Mouse (Mus musculus): ENCODE measurements around the gene Ifitm6.
"Not testable (repeated sequence)": the region's sequence is repeated elsewhere in the genome, so short reads cannot be mapped to it uniquely, and the experiment has no call there.

Gene Ifitm6

GRCm38 (mm10) chr7:141017824-141018223 lies at the start of gene Ifitm6:
Gene Ifitm6 (minus strand): TSS chr7:141017924.
- not testable (repeated sequence) for DNase-seq (ENCODE audit: extremely low spot score, low read depth, low spot score)

DNA sequence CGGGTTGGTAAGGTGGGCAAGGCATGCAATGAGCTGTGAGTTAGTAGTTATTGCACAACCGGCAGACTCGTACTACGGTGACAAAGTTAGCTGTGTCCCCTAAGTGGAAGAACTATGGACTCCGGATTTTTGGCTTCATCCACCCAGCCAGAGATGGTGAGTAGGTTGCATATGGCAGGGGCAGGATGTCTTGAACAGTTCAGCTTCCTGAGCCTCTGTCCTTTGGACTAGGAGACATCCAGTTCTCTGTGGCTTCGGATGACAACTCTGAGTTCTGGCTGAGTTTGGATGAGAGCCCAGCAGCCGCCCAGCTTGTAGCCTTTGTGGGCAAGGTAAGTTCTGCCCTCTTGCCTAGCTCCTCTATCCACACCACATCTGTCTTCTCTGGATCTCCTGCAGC lies 46.9 kb upstream of the Ifitm6 start:
- no peak for DNase-seq (ENCODE audit: extremely low spot score, low read depth, low spot score)

- no peak for DNase-seq (ENCODE audit: extremely low spot score, low read depth, low spot score)
Observed at GRCm38 (mm10) chr7:141064175-141064574, 46.5 kb upstream of the Ifitm6 start.

GRCm38 (mm10) chr7:141063353-141063752 lies 45.6 kb upstream of the Ifitm6 start:
- DNase-seq (ENCODE audit: extremely low spot score, low read depth, low spot score), result no peak

DNA sequence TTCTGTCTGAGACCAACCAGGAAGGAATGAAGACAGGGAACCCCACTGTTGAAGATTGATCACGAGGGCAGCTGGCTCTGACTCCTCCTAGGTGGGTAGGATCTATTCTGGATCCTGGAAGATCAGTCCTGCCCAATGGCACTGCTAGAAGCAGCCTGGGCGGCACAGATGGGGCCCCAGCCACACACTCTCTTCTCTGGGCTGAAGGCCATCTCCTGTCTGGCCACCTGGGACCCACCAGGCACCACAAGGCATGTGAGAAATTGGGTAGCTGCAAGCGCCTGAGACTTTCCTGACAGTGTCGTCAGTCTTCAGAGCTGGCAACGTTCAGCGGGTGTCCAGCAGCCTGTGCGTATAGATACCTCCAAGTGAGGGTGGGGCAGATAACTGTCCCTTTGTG lies 44.8 kb upstream of the Ifitm6 start:
- DNase-seq (ENCODE audit: extremely low spot score, low read depth, low spot score), result no peak

GRCm38 (mm10) chr7:141061269-141061692 lies 43.6 kb upstream of the Ifitm6 start:
- DNase-seq (ENCODE audit: extremely low spot score, low read depth, low spot score), result no peak

DNA sequence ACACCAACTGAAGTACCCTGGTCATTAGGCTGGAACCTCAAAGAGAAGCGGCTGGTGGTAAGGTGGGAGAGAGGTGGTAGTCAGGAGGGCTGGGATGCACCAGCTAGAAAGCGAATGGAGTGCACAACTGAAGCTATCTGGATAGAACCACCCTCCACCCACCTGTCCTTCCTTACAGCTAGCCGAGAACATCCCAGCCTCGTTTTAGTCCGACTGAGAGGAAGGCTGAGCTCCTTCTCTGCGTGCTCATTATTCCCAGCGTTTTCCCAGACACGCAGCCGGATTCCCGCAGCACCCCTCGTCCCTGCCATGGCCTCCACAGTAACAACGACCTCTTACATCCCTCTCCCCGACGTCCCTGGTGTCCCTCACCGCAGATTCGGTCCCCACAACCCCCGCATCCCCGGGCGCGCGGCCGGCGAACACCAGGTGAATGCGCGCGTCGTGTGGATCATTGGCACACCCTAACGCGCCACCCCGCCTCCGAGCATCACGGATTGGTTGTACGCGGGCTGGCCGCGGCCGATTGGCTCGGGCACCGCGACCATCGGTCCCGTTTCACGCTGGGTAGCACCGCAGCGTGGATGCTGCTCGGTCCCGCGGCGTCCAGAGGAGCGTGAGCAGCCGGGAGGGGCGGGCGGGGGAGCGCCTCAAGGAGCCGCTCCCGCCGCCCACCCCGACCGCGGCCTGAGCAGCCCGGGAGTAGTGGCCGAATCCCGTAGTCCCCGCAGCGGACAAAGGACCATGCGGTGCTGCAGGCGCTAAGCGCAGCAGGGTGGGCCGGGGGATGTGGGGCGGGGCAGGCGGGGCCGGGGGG lies 42.9 kb upstream of the Ifitm6 start, which contains the start of gene B4galnt4:
Gene B4galnt4 (plus strand): TSS at position 679 of the 817 bp plus-strand sequence.
- no peak for DNase-seq (ENCODE audit: extremely low spot score, low read depth, low spot score)

GRCm38 (mm10) chr7:141059929-141060328 lies 42.2 kb upstream of the Ifitm6 start:
- DNase-seq (ENCODE audit: extremely low spot score, low read depth, low spot score), result no peak

DNA sequence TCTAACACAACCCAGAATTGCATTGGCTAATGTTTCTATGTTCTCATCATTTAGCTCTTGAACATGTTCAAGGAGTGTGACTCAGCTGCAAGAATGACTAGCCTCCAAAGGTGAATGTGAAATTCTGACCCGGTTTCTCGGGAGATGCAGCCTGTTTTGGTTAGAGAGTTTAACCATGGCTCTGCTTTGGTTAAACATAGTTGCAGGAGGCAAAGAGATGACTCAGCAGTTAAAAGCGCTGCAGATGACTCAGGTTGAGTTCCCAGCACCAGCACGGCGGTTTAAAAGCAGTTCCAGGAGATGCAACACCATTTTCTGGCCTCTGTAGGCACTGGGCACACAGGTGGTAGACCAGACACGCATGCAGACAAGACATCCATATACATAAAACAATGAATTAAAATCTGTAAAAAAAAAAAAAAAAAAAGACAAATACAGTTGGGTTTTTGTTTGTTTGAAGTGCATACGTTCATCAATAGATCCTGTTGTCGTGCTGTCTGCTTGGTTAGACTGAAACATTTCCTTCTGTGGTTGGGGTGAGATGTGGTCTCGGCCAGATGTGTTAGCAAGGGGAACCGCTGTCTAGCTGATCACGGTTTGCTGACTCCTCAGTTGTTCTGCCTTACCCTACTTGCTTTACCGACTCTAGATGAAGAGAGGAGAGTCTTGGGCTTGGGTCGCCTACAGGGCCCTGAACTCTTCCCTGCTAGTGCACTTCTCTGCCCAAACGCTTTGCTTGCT lies 41.0 kb upstream of the Ifitm6 start:
- DNase-seq (ENCODE audit: extremely low spot score, low read depth, low spot score), result no peak

DNA sequence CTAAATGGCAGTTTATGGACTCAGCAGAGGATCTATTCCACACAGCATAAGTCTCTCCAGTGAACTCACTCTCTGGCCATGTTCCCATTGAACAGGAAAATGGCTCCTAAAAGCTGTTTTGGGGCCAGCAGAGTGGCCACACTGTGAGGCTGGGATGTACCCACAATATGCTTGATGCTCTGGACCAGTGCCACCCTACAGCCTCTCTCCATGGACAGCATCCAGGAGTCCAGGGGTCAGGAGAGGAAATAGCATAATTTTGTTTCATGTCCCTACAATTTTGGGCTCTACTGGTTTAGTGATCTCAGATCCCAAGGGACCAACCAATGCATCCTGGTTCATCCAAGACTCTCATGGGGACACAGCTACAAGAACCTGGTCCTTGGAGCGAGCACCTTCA lies 39.8 kb upstream of the Ifitm6 start:
- DNase-seq (ENCODE audit: extremely low spot score, low read depth, low spot score), result no peak

DNA sequence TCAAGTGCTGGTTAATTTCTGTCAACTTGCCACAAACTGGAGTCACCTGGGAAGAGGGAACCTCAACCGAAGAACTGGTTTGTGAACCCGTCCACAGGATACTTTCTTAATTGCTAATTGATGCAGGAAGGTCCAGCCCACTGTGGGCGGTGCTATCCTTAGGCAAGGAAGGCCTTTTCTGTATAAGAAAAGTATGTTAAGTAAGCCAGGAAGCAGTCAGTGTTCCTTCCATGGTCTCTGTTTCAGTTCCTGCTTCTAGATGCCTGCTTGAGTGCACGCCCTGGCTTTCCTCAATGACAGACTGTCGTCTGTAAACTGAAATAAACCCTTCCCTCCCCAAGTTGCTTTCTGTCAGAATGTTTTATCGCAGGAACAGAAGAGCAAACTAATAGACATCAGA lies 39.3 kb upstream of the Ifitm6 start:
- DNase-seq (ENCODE audit: extremely low spot score, low read depth, low spot score), result no peak

DNA sequence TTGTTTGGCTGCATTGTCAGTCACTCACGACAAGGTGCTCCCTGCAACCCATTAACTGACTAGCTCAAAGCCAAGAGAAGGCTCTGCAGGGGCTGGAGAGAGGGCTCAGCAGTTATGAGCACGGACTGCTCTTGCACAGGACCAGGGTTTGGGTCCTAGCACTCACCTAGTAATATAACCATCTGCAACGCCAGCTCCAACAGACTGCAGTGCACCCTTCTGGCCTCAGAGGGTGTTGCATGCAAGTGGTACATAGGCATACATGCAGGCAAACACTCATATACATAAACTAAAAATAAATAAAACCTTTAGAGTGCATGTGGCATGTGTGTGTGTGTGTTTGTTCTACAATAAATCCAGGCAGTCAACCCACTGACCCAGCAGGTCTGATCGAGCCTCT lies 38.1 kb upstream of the Ifitm6 start:
- no peak for DNase-seq (ENCODE audit: extremely low spot score, low read depth, low spot score)

- DNase-seq (ENCODE audit: extremely low spot score, low read depth, low spot score), result no peak
Observed at GRCm38 (mm10) chr7:141052421-141052820, 34.7 kb upstream of the Ifitm6 start.

DNA sequence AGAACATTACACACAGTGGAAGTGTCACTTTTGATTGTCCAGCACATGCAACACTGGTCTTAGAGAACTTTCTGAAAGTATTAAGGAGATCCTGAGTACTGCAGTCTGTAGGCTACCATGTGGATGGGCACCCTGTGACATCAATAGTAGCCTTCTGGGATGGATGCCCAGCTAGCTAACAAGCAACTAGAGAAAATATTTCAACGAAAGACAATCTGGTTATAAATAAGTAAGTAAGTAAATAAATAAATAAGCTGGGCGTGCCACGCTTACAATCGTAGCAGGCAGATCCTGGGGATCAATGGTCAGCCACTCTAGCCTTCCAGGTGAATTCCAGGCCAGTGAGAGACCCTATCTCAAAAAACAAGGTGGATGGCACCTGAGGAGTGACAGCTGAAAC lies 34.3 kb upstream of the Ifitm6 start:
- no peak for DNase-seq (ENCODE audit: extremely low spot score, low read depth, low spot score)

GRCm38 (mm10) chr7:141051060-141051685 lies 33.4 kb upstream of the Ifitm6 start:
- no peak for DNase-seq (ENCODE audit: extremely low spot score, low read depth, low spot score)

- DNase-seq (ENCODE audit: extremely low spot score, low read depth, low spot score), result no peak
Observed at GRCm38 (mm10) chr7:141049326-141049725, 31.6 kb upstream of the Ifitm6 start.

DNA sequence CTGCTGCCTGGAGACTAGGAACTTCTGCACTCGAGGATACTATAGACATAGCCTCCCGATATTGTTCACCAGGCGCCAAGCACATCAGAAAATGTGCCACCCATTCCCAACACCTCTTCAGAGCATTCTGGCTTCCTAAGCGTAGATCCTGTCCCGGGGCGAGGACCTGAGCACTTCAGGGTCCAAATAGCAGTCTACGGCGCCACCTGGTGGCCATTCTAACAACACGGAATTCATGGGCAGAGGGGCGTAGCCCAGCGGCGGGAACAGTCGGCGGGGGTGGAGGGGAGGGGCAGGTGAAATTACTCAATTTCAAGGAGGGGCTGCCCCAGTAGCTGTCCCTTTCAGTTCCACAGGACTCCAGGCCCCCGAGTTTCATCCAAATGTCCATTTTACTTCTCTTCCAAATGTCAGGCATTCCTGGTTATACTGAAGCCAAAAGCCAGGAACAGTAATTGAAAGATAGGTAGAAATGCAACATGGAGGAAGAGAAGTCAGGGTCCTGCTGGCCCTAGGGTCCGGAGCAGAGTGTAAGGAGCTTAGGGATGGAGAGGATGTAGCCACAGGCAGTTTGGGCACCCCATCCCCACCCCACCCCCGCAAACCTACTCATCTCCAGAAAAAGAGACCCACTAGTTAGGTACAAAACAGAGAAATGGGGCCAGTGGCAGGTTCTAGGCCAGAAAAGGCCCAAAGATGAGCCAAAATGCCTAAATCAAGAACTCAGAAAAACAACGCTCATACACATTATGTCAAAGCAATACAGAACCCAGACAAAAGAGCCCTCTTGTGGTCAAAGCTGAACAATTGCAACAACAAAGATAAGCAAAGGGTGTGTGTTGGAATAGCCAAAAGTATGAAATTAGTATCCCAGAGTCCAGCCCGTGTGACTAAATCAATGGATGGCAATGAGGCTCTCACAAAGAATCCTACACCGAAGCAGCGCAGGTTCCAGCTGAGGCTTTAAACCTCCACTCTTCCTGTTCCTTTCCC lies 30.8 kb upstream of the Ifitm6 start:
- peak; percentile 90 for DNase-seq (ENCODE audit: extremely low spot score, low read depth, low spot score)

DNA sequence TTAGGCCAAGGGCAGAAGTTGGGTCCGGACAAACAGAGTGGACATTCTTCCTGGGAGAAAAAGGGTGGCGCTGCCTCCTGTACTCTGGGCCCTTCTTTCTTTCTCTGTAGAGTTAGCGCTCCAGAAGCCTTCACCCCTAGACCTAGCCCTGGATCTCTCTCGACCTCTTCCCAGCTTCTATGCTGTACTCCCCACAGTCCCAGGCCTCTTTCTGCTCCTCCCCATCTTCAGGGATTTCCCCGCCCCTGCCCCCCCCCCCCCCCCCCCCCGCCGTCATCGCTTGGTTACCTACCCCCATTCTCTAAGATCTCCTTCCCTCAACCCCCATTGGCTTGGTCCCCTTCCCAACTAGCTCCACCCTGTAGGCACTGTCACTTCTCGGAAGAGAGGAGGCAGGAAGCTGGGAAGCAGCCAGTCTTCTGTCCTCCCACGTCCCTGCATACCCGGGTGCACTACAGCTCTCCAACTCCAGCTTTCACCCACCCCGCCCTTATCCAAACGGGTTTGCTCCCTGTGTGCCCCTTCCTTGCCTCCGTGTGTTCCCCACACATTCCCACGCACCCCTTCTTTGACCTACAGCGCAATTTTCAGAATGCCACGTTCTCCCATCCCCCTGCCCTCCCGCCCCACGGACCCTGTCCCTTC lies 30.0 kb upstream of the Ifitm6 start:
- no peak for DNase-seq (ENCODE audit: extremely low spot score, low read depth, low spot score)

DNA sequence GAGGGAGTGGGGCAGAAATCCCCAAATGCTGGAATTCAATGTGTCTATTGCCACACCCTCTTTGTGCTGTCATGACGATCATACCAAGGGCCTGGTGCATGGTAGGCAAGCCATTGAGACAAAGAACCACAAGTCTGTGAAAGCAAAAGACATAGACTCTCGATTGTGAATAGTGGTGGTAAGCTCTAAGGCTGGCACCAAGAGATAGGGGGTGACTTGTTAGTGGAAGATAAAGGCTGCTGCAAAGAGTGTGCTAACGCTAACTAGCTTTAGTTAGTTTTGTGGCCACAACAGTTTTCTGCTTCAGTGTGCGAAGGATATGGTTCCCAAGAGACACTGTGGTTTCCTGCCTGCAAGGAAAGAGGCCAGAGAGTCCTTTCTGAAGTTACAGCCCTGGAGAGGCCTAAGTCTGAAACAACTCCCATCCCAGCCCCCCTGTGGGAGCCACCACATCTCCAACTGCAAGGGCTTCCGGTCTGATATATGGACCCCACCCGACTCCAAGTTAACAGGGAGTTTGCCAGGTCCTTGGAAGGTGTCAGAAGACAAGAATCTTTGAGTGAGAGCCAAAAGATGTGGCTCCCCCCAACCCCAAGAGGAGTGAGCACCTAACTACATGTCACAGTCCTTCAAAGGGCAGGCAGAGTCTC lies 29.3 kb upstream of the Ifitm6 start:
- DNase-seq (ENCODE audit: extremely low spot score, low read depth, low spot score), result no peak

- no peak for DNase-seq (ENCODE audit: extremely low spot score, low read depth, low spot score)
Observed at GRCm38 (mm10) chr7:141042539-141042938, 24.8 kb upstream of the Ifitm6 start.
